Mouse (Mus musculus) limb, embryonic 15.5 days (tissue): ENCODE measurements around the gene Rif1. TPM values are rescaled to one million over a fixed set of nuclear protein-coding genes. Genes with fewer than 3 reads are reported as not detected.

Experiments used
- ATAC-seq: fragments of 200-750 bp; cut with Nextera tagmentation; 2 replicates; pipeline ENCODE4 v1.8.0; 2017; ENCODE audit warnings: low read depth, moderate TSS enrichment; ENCODE audit not compliant: insufficient number of reproducible peaks, low FRiP score, low TSS enrichment
- H3K27ac ChIP-seq: fragments of 300-500 bp; sonication (generic); 2 replicates; pipeline ENCODE4 v1.5.1; 2015; ENCODE audit warnings: moderate library complexity, mild to moderate bottlenecking, inconsistent platforms
- H3K27me3 ChIP-seq: fragments of 300-500 bp; sonication (generic); 2 replicates; pipeline ENCODE4 v1.6.1; 2015; ENCODE audit warnings: inconsistent platforms
- H3K36me3 ChIP-seq: fragments of 300-500 bp; sonication (generic); 2 replicates; pipeline ENCODE4 v1.6.1; 2015; ENCODE audit warnings: inconsistent platforms
- H3K4me1 ChIP-seq: fragments of 300-500 bp; sonication (generic); 2 replicates; pipeline ENCODE4 v1.6.1; 2015; ENCODE audit warnings: inconsistent platforms
- H3K4me2 ChIP-seq: fragments of 300-500 bp; sonication (generic); 2 replicates; pipeline ENCODE4 v1.6.1; 2015; ENCODE audit warnings: mild to moderate bottlenecking, inconsistent platforms
- H3K4me3 ChIP-seq: fragments of 300-500 bp; sonication (generic); 2 replicates; pipeline ENCODE4 v1.5.1; 2015; ENCODE audit warnings: mild to moderate bottlenecking, inconsistent platforms
- H3K9ac ChIP-seq: fragments of 300-500 bp; sonication (generic); 2 replicates; pipeline ENCODE4 v1.6.1; 2015; ENCODE audit warnings: inconsistent platforms
- H3K9me3 ChIP-seq: fragments of 300-500 bp; sonication (generic); 2 replicates; pipeline ENCODE4 v1.6.1; 2016; ENCODE audit warnings: inconsistent platforms
- WGBS: fragments of 180-500 bp; shearing (Covaris S2); methylation state at CpG from one replicate; pipeline ENCODE4 v1.1.7; 2015; 5-methylcytosine and 5-hydroxymethylcytosine counted together
- polyA plus RNA-seq: library from polyadenylated mRNA; unstranded; fragments of >200 nt; fragmentation: Nextera tagmentation; extraction: Ambion mirVana; gene quantifications from 2 replicates; pipeline ENCODE4 v1.2.1, GENCODE M21; 2015

The Rif1 gene
- polyA plus RNA-seq, 1 experiment from 2014 or later, result 29.9 TPM

DNA sequence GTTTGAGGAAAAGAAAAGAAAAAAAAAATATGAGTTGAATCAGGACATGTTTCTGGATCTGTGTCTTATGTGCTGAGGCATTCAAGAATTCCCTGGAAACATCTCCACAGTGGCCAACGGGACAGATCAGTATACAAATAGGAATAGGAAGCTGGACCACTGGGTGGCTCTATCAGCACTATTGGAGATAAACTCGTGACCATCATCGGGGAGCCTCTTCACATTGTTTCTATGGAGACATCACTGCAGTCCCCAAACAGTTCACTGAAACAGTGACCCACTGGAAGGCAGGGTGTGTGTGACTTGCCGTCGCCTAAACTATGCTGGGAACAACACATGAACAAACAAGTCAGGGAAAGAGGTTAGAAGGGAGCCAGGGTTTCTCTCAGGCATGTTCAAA lies 29.9 kb upstream of the Rif1 start:
- H3K27me3 ChIP-seq, result no peaks in the 10 kb centered on the region
- WGBS, result 76% methylated on average over 5 of the region's 5 CpGs
- no peak overlapping the region for H3K9ac ChIP-seq
- H3K4me1 ChIP-seq, result peaks cover 3% of the 10 kb centered on the region
- H3K36me3 ChIP-seq, result peaks cover 16% of the 10 kb centered on the region; the same call in 1 of the 2 replicates
- H3K27ac ChIP-seq, result no peak overlapping the region
- no peak overlapping the region for H3K4me3 ChIP-seq
- H3K9me3 ChIP-seq, result no peaks in the 10 kb centered on the region
- no peak overlapping the region for H3K4me2 ChIP-seq
- ATAC-seq, result no peak

DNA sequence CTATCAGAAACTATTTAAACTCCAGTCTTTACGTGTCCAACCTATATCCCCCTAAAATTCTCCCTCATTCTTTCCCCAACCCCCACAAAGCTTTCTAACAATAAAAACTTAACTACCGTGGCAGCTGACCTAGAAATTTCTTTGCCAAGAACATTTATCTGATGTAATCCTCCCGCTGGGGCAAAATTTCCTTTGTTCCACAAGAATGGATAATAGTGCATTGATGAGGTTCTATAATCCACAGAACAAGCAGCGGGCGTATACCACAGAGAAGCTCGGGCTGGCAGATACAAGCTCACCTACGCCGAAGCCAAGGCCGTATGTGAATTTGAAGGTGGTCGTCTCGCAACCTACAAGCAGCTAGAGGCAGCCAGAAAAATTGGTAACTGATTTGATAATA lies 29.1 kb upstream of the Rif1 start:
- WGBS, result 65% methylated on average over 11 of the region's 11 CpGs
- Histone ChIP-seq H3K27ac (no peak overlapping the region), H3K4me1 (peaks cover 3% of the 10 kb centered on the region), H3K36me3 (peaks cover 22% of the 10 kb centered on the region; the same call in 1 of the 2 replicates), H3K9me3 (no peaks in the 10 kb centered on the region), H3K27me3 (no peaks in the 10 kb centered on the region), H3K4me2 (no peak overlapping the region), H3K9ac (no peak overlapping the region), H3K4me3 (no peak overlapping the region)
- no peak for ATAC-seq

DNA sequence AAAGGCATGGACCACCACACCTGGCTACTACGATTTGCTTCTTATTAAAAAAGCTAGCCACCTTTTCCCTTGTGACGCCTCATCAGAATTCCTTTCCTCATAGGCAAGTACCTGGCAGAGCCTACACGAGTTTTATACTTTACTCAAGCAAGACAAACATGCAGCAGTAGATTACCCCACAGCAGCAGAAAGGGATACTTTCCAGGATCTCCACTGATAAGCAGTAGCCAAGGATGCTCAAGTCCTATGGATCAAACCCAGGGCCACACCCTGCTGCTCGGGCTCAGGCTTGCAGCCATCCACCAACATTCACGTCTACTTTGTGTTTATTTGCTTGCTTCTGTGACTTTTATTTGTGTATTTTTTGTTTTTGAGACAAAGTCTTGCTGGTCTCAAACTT lies 26.6 kb upstream of the Rif1 start:
- Histone ChIP-seq H3K36me3 (peaks cover 29% of the 10 kb centered on the region), H3K4me3 (no peak overlapping the region)
- WGBS, result 74% methylated on average over 5 of the region's 5 CpGs

DNA sequence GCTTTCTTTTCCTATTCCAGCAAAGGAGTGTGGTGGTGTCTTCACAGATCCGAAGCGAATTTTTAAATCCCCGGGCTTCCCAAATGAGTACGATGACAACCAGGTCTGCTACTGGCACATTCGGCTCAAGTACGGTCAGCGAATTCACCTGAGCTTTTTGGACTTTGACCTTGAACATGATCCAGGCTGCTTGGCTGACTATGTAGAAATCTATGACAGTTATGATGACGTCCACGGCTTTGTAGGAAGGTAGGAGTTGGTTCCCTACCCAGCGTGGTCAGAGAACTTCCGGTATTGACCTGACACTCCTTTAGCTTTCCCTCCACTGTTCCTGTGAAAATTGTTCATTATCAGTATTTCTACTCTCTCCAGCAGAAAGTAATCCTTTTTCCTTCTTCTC lies 21.8 kb upstream of the Rif1 start:
- Histone ChIP-seq H3K27ac (no peak overlapping the region), H3K36me3 (peaks cover 38% of the 10 kb centered on the region), H3K9ac (no peak overlapping the region), H3K4me1 (no peaks in the 10 kb centered on the region), H3K4me3 (no peak overlapping the region), H3K4me2 (no peak overlapping the region), H3K9me3 (no peaks in the 10 kb centered on the region), H3K27me3 (no peaks in the 10 kb centered on the region)
- 94% methylated on average over 11 of the region's 11 CpGs for WGBS
- ATAC-seq, result no peak

More for the DNA sequence above, 26.6 kb upstream of the Rif1 start:
- H3K27me3 ChIP-seq, result no peaks in the 10 kb centered on the region
- H3K4me1 ChIP-seq, result no peaks in the 10 kb centered on the region
- no peak overlapping the region for H3K9ac ChIP-seq
- H3K27ac ChIP-seq, result no peak overlapping the region
- no peaks in the 10 kb centered on the region for H3K9me3 ChIP-seq
- H3K4me2 ChIP-seq, result no peak overlapping the region
- ATAC-seq, result no peak

DNA sequence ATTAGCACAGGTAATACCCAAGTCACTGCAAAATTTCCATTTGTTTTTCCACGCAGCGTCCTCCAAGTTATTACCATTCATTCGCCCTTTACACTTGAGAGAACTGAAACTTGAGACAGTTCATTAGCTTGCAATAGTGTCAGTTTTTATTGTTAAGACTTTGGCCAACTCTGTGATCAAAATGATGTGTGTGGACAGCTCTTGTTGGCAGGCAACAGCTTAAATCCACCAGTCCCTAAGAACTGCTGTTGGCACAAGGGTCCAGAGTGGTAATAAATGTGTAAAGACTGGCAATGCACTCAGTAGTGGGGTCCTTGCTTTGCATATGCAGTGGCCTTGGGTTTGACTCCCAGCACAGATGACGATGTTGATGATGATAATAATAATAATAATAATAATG lies 20.3 kb upstream of the Rif1 start:
- H3K4me3 ChIP-seq, result no peak overlapping the region
- no peaks in the 10 kb centered on the region for H3K4me1 ChIP-seq
- no peak overlapping the region for H3K9ac ChIP-seq
- no peaks in the 10 kb centered on the region for H3K27me3 ChIP-seq
- H3K9me3 ChIP-seq, result no peaks in the 10 kb centered on the region
- 73% methylated on average over 4 of the region's 4 CpGs for WGBS
- no peak overlapping the region for H3K27ac ChIP-seq
- peaks cover 29% of the 10 kb centered on the region for H3K36me3 ChIP-seq
- H3K4me2 ChIP-seq, result no peak overlapping the region
- no peak for ATAC-seq

DNA sequence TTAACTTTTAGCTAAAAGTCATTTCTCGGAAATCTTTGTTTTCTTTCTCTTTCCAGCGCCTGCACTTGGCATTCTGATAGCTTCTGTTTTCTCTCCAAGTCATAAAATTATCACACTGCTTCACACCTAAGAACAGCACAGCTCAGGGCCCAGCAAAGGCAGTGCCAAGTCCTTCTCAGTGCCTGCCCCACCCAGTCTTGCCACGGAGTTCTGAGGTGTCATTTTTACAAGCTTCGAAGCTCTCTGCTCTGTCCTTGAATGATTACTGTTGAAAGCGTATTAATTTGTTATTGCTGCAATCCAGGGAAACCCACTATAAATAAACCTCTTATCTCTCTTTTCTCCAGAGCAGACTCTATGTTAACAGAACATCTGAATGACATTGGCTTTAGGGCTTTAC lies 19.1 kb upstream of the Rif1 start:
- no peak overlapping the region for H3K4me2 ChIP-seq
- H3K27me3 ChIP-seq, result no peaks in the 10 kb centered on the region
- no peak overlapping the region for H3K9ac ChIP-seq
- no peak overlapping the region for H3K27ac ChIP-seq
- H3K4me3 ChIP-seq, result no peak overlapping the region
- no peaks in the 10 kb centered on the region for H3K9me3 ChIP-seq
- H3K4me1 ChIP-seq, result no peaks in the 10 kb centered on the region
- 35% methylated on average over 5 of the region's 5 CpGs for WGBS
- H3K36me3 ChIP-seq, result peaks cover 21% of the 10 kb centered on the region
- no peak for ATAC-seq

DNA sequence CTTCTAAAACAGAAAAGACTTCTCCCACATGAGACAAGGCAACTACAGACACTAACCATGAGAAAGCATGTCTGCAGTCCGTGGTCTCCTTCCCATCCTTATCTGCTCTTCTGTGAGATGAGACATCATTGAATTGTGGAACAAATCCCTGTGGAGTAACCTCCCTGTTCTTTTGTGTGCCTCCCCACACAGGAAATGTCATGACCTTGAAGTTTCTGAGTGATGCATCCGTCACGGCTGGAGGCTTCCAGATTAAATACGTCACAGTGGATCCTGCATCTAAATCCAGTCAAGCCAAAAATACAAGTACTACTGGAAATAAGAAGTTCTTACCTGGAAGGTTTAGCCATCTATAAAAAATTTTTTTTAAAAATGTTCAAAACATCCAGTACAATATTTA lies 17.0 kb upstream of the Rif1 start:
- no peak for ATAC-seq
- H3K9me3 ChIP-seq, result no peaks in the 10 kb centered on the region
- H3K9ac ChIP-seq, result no peak overlapping the region
- H3K36me3 ChIP-seq, result peaks cover 17% of the 10 kb centered on the region
- 73% methylated on average over 4 of the region's 4 CpGs for WGBS
- H3K4me3 ChIP-seq, result no peak overlapping the region
- no peak overlapping the region for H3K27ac ChIP-seq
- H3K4me1 ChIP-seq, result no peaks in the 10 kb centered on the region
- H3K27me3 ChIP-seq, result no peaks in the 10 kb centered on the region
- no peak overlapping the region for H3K4me2 ChIP-seq

DNA sequence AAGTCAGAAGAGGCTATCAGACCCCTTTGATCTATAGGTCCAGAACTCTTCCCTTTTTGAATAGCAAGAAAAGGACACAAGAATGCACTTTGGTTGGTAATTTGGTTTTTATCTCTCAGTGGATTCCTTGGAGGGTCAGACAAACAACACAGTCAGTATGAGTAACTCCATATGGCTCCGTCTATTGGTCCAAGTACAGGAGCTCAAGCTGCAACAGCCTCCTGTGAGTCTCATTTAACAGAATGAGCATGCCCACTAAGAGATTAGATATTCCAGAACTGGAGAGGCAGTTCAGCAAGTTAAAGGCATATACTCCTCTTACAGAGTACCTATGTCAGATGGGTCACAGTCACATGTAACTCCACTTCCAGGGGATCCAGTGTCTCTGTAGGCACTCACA lies 15.5 kb upstream of the Rif1 start:
- H3K4me2 ChIP-seq, result no peak overlapping the region
- WGBS, result 81% methylated on average over 1 of the region's 1 CpGs

DNA sequence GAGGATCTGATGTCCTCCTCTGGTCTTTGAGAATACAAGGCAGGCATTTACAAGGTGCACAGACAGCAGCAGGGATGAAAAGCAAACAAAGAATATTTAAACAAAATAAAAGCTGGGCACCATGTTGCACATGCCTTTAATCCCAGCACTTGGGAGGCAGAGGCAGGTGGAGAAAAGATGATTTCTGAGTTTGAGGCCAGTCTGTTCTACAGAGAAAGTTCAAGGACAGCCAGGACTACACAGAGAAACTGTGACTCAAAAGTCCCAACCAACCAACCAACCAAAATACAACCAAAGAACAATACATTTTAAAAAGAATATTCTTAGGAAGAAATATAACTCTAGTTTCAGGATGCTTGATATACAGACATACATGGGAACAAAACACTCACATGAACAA lies 15.0 kb upstream of the Rif1 start:
- Histone ChIP-seq H3K9ac (no peak overlapping the region), H3K9me3 (no peaks in the 10 kb centered on the region), H3K4me3 (no peak overlapping the region), H3K36me3 (peaks cover 9% of the 10 kb centered on the region; the same call in 1 of the 2 replicates), H3K27ac (no peak overlapping the region), H3K27me3 (no peaks in the 10 kb centered on the region), H3K4me2 (no peak overlapping the region), H3K4me1 (no peaks in the 10 kb centered on the region)
- ATAC-seq, result no peak

More for the DNA sequence above, 15.5 kb upstream of the Rif1 start:
- Histone ChIP-seq H3K4me3 (no peak overlapping the region), H3K36me3 (peaks cover 12% of the 10 kb centered on the region; the same call in 1 of the 2 replicates), H3K9ac (no peak overlapping the region), H3K9me3 (no peaks in the 10 kb centered on the region), H3K4me1 (no peaks in the 10 kb centered on the region), H3K27ac (no peak overlapping the region), H3K27me3 (no peaks in the 10 kb centered on the region)
- ATAC-seq, result no peak

DNA sequence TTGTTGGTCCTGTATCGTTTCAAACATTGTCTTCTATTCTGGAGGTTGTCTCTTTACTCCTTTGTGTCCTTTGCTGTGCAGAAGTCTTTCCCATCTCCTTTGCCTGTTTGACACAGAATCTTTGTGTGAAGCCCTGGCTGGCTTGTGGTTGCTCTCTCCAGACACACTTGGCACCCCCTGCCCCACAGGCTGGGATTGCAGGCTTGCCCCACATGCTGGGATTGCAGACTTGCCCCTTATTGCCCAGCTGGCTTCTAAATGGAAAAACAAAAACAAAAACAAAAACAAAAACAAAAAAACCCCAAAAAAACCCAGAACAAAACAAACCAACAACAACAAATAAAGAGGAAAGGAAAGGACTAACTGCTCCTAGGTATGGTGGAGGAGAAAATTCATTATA lies 4.0 kb upstream of the Rif1 start:
- 74% methylated on average over 1 of the region's 1 CpGs for WGBS

DNA sequence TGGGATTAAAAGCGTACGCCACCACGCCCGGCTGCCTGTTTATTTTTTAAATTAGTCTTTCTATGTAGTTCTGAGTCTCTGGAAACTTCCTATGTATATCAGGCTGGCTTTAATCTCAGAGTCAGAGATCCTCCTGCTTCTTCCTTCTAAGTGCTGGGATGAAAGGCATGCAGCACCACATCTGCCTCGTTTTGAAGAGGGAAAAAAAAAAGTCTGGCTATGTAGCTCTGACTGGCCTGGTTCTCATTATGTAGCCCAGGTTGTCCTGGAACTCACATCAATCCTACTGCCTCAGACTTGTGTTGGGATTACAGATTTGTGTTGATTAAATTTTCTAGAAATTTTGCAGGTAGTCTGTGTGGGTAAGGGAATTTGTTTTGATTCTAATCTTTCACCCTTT lies 1.8 kb upstream of the Rif1 start:
- 81% methylated on average over 5 of the region's 5 CpGs for WGBS

More for the DNA sequence above, 4.0 kb upstream of the Rif1 start:
- no peaks in the 10 kb centered on the region for H3K27me3 ChIP-seq
- H3K9ac ChIP-seq, result no peak overlapping the region
- no peak for ATAC-seq
- no peak overlapping the region for H3K4me3 ChIP-seq
- no peaks in the 10 kb centered on the region for H3K36me3 ChIP-seq
- H3K9me3 ChIP-seq, result no peaks in the 10 kb centered on the region
- peaks cover 6% of the 10 kb centered on the region; the same call in 1 of the 2 replicates for H3K4me1 ChIP-seq
- no peak overlapping the region for H3K4me2 ChIP-seq
- H3K27ac ChIP-seq, result no peak overlapping the region

DNA sequence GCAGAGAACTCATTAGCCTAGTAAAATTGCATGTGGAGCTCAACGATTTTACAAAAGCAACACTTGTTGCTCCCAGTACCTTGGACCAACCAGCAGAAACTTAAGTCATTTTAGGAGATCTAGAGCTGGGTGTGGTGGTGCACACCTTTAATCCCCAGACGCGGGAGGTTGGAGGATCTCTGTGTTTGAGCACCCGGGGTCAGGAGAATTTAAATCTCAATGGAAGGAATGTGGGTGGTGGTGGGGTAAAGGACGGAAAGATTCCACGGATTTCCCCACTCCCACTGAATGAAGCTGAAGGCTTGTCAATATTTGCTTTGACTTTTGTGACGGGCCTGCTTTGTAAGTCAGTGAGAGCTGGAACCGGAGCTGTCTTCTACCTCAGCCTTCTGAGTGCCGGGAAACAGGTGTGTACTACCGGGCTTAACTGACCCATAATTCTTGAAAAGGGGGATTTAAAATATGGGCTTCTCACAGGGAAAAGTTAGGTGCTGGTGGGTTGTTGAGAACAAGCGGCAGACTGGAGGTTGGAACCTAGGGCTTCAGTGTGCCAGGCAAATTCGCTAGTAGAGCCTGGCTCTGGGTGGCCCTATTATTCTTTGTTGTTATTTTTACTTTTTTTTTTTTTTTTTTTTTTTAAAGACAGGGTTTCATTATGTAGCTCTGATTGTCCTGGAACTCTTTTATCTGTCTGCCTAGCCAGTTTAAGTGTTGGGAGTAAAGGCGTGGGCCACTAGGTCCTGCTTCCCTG lies 1.2 kb upstream of the Rif1 start:
- H3K9me3 ChIP-seq, result no peaks in the 10 kb centered on the region
- peaks cover 11% of the 10 kb centered on the region; the same call in 1 of the 2 replicates for H3K4me1 ChIP-seq
- H3K9ac ChIP-seq, result no peak overlapping the region
- H3K27me3 ChIP-seq, result no peaks in the 10 kb centered on the region
- WGBS, result 57% methylated on average over 13 of the region's 13 CpGs
- ATAC-seq, result no peak
- no peak overlapping the region; the same call in 1 of the 2 replicates for H3K4me3 ChIP-seq
- H3K4me2 ChIP-seq, result no peak overlapping the region
- no peak overlapping the region for H3K27ac ChIP-seq
- H3K36me3 ChIP-seq, result 0 out of 2 replicates have a peak, but pooled peaks cover 5% of the 10 kb centered on the region

More for the DNA sequence above, 1.8 kb upstream of the Rif1 start:
- H3K4me2 ChIP-seq, result no peak overlapping the region
- H3K27ac ChIP-seq, result no peak overlapping the region
- peaks cover 11% of the 10 kb centered on the region; the same call in 1 of the 2 replicates for H3K4me1 ChIP-seq
- H3K9me3 ChIP-seq, result no peaks in the 10 kb centered on the region
- no peak for ATAC-seq
- H3K4me3 ChIP-seq, result no peak overlapping the region
- 0 out of 2 replicates have a peak, but pooled peaks cover 5% of the 10 kb centered on the region for H3K36me3 ChIP-seq
- no peaks in the 10 kb centered on the region for H3K27me3 ChIP-seq
- no peak overlapping the region for H3K9ac ChIP-seq
